Mouse (Mus musculus) kidney, adult 10 weeks (tissue): ENCODE measurements around the gene Foxm1. TPM values are rescaled to one million over a fixed set of nuclear protein-coding genes. Genes with fewer than 3 reads are reported as not detected.

Experiments used
- polyA plus RNA-seq: library from polyadenylated mRNA; stranded (reverse); fragments of 350-450 nt; fragmentation: Illumina TruSeq; extraction: RNeasy Lipid Tissue Mini Kit (QIAGEN cat#74804); gene quantifications from one replicate; pipeline ENCODE4 v1.2.3, GENCODE M21; 2014; ENCODE audit warnings: low read depth, low replicate concordance

Gene Foxm1
- not detected for polyA plus RNA-seq

DNA sequence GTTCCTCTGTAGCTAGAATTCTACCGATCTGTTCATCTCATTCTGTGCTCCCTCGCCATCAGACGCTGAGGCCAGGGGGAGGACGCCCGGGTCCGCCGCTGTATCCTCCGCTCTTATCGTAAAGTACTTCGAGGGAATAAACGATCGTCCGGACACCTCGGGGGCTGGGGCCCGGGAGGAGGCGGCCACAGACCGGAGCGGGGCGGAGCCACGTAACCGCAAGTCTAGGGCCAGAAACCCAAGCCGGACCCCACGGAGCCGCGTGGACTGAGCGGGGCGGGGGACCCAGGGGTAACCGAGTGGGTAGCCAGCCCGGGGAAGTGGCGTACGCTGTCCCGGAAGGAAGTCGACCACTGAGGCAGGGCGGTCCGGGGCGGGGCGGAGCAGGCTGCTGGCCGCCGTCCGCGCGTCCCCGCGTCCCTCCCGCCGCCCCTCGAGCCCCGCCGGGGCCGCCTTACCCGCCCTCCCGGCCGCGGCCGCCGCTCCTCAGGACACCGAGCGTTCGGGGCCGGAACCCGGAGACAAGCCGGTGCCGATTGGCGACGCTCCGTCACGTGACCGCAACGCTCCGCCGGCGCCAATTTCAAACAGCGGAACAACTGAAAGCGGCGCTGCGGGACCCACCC is at the start of gene Foxm1, which contains the start of gene Rhno1:
TSS of gene Foxm1 (plus strand) at position 587 of the 626 bp plus-strand sequence.
TSS of gene Rhno1 (minus strand) at position 531 of the 626 bp plus-strand sequence.

DNA sequence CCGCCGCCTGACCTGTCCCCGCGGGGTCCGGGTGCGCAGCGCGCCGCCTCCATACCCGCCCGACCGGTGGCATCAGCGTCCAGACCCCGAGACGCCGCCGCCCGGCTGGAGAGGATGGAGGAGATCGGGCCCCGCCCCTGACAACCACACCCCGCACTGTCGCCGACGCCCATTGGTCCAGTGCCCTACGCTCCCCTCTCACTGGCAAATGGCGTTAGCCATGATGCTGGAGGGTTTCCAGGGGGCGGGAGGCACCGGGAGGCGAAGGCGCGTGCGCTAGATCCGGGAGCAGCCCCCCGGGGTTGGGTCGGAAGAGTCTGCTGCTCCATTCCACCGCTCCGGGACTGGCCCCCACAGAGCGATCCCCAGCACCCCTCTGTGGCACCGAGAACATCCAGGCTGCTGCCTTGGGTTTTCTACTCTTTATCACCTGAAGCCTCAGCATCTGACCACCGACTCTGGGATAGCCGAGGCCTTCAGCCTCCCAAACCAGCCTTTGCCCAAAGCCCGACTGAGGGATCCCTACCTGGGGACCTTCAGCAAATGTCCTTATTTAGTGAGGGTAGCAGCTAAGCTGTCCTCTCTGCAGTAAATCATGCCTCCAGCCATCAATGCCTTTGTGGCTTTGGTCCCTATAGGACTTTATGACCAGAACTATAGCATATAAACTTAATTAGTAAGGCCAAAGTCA is 6.9 kb upstream of the Foxm1 start, which contains the start of gene Tulp3:
TSS of gene Tulp3 (minus strand) at position 126 of the 691 bp plus-strand sequence.

DNA sequence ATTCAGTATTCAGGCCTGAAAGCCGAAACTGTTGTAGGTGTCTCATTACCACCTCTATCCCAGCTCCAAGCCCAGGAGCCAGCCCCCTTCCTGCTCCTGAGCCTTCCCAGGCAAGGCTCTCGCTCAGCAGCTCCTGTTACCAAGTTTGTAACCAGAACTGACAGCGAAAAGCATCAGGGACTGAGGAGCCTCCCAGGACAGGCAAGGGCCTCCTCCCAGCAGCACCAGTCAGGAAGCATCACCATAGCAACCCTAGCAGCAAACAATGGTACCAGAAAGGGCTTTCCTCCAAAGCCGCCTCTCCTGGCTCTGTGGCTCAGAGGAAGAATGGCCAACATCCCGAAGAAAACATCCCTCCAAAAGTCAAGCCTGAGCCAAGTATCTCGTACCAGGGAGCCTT is 12.4 kb downstream of the Foxm1 start, which contains the start of the genes Tex52 and Gm44596:
TSS of gene Tex52 (plus strand) at position 265 of the 400 bp plus-strand sequence.
TSS of gene Gm44596 (plus strand) at position 312 of the 400 bp plus-strand sequence.

DNA sequence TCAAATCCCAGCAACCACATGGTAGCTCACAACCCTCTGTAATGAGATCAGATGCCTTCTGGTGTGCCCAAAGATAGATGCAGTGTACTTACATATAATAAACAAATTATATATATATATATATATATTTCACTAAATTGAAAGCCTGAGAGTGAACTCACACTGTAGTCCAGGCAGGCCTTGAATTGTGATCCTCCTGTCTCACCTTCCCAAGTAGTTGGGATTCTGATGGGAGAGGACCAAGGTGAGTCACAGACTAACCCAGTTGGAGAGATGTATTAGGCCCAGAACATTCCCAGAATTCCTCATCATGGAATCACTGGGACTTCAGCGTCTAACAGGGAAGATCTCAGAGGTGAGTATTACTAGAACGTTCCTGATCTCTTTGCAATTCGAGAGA is 36.2 kb downstream of the Foxm1 start, which contains the start of gene Nrip2:
TSS of gene Nrip2 (plus strand) at position 301 of the 400 bp plus-strand sequence.

DNA sequence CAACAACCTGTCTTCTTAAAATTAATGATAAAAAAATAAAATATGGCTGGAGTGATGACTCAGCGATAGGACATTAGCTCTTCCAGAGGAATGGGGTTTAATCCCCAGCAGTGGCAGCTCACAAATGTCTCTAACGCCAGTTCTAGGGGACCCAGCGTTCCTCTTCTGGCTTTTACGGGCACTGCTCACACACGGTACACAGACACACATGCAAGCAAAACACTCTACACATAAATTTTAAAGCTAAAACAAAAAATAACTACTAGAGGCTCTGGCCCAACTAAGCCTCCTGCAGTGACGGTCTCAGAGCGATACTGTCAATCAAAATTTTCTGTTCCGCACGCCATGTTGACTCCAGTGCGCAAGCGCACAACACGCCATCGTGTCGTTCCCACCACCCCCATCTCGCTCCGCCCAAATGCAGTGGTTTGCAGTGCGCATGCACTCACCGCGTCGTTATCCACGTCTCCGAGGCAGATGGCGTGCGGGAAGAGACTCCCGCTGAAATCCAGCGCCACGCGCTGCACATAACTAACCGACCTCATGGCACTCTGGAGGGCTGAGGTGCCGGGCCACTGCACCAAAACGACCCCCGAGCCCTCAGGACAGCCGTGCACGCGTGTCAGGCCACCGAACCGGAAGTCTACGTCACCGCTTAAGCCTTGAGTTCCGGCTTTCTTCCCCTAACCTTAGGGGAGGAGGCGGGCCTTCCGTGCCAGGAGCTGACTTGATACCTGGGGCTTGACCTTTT is 61.7 kb downstream of the Foxm1 start, which contains the start of gene Itfg2:
TSS of gene Itfg2 (minus strand) at position 663 of the 751 bp plus-strand sequence.

Other genes starting within 250 kb of the Foxm1 start
- gene Tspan9, start 219.4 kb upstream of the Foxm1 start, polyA plus RNA-seq = 8.2 TPM
- gene Tead4, start 62.1 kb upstream of the Foxm1 start, polyA plus RNA-seq = 0.40 TPM
- 6.9 TPM for gene Tulp3, start 7.1 kb upstream of the Foxm1 start, polyA plus RNA-seq
- gene Rhno1, start 56 bp upstream of the Foxm1 start, polyA plus RNA-seq = 2.3 TPM
- not detected for gene Tex52, start 12.5 kb downstream of the Foxm1 start, polyA plus RNA-seq
- gene Gm44596, start 12.5 kb downstream of the Foxm1 start, polyA plus RNA-seq = not detected
- gene Nrip2, start 36.3 kb downstream of the Foxm1 start, polyA plus RNA-seq = 1.9 TPM
- 3.2 TPM for gene Itfg2, start 62.0 kb downstream of the Foxm1 start, polyA plus RNA-seq
- 51.2 TPM for gene Fkbp4, start 75.7 kb downstream of the Foxm1 start, polyA plus RNA-seq
- 0.69 TPM for gene Pzp, start 163.8 kb downstream of the Foxm1 start, polyA plus RNA-seq
- gene A2ml1, start 218.6 kb downstream of the Foxm1 start, polyA plus RNA-seq = not detected